Mouse (Mus musculus): ENCODE measurements around the gene Pnkd.

- TF ChIP-seq CTCF (IDR thresholded peaks at IDR 0.05; ENCODE audit: insufficient read depth, low read depth, low read length) (no peak), POLR2A (IDR thresholded peaks at IDR 0.05; ENCODE audit: insufficient read depth, low read depth, low read length) (no peak)
These were observed 50.3 kb downstream of the Pnkd start for GRCm38 (mm10) chr1:74335033-74335432.
